Mouse (Mus musculus): ENCODE results near the gene Olfr1305.

- TF ChIP-seq CTCF (IDR thresholded peaks at IDR 0.05): no peak
- no peak for TF ChIP-seq EP300 (IDR thresholded peaks at IDR 0.05)
These were observed 39.2 kb upstream of the Olfr1305 start, which contains the start of gene Olfr1306 for GRCm38 (mm10) chr2:111916171-111916570.
